Mouse (Mus musculus): ENCODE measurements at regions not wholly inside any gene's neighbourhood (a gene's known extent, or its start where the extent isn't known, plus 50 kb on each side); places are given as distances from the start of the nearest gene placed in this dataset.
A peak's percentile ranks its signal among the peaks of the same experiment; 100 is the strongest.
"Not testable (repeated sequence)": the region's sequence is repeated elsewhere in the genome, so short reads cannot be mapped to it uniquely, and the experiment has no call there.

DNA sequence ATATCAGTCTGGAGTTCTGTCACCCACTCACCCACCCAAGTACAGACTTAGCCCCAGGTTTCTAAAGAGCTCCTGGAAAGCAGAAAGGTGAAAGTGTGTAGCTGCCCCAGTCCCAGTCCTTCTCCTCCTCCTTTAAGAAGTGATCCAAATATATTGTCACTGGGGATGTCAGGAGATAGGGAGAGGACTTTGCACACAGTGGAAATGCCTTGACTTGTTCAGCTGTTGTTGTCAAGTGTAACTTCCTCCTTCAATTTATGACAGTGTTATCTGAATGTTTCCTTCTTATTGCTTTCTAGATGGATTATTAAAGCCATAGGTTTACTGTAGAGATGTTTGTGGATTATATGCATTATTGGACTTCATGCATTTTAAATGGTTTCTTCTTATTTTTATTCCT is 119.0 kb upstream of the Nt5e start:
- DNase-seq (ENCODE audit: low read depth in 1 of 2, low spot score in 2 of 2), result no peak

DNA sequence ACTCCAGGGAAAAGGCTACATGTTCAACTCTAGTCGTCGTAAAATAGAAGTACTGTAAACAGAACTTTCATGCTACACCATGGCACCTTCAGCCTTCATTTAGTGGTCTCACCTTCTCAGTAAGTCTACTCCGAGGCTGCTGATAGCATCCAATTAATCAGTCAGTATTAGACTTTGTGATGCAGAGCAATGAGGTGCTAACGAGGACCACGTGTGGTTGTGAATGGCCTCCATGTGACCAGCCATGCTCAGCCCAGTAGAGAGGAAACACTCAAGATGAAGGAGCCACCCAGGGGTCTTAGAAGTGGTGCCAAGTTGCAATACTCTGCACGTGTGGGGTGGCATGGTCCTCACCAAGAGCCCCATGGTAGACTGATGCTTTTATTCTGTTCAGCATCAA is 112.2 kb upstream of the Nt5e start:
- DNase-seq (ENCODE audit: low read depth in 1 of 2, low spot score in 2 of 2), result no peak

DNA sequence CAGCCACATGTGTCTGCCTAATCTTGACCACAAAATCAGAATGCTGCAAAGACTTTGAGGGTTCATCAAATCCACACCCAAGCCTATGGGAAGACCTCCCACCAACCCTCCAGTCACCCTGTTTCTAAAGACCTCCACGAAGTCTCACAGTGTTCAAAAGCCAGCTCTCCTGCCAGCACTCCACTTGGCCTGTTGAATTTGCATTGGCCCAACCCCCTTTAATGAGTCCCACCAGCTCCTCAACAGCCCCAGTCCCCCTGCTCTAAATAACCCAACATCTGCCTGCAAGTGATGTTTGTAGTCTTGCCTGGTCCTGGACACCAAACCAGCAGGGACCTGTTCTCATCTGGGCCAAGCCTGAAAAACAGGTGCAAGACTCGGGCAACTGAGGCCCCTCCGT is 106.6 kb upstream of the Nt5e start:
- DNase-seq (ENCODE audit: low read depth in 1 of 2, low spot score in 2 of 2), result no peak

DNA sequence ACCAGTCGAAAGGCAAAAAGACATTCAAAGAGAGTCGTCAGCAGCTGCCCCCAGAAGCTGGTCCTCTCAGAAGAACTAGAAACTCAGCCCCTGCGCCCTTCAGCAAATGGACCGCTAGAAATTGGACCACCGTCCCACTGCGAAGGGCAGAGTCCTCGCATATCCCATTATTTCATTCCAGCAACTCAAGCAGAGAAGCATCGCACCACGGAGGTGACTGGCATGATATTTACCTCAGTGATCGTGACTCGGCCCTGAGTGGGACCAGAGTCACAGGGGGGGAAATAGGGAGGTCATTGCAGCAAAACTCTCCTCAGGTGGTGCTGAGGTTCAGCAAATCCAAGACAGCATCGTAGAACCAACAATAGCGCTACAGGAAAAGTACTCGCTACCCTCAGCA is 105.7 kb upstream of the Nt5e start:
- no peak for DNase-seq (ENCODE audit: low read depth in 1 of 2, low spot score in 2 of 2)

DNA sequence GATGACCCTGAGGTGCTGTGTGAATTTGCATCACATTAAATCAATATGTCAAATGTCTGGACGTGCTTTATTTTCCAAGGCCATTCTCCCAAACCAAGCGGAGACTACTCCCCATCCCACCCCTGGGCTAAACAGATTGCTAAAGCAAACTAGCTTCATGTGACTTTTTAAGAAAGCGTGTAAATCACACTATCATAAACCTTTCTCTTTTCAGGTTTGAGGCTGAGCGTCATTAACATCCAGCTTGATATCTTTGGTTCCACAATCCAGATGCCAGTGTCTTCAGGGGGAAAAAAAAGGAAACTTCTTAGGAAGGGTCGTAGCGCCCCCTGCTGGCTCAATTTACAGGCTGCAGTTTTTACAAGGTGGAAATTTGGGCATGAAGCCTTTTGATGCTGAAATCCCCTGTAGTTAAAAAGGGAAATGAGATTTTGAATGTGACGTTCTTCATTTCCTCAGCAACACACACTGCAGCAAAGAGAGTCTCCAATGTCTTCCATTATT is 105.1 kb upstream of the Nt5e start:
- no peak for DNase-seq (ENCODE audit: low read depth in 1 of 2, low spot score in 2 of 2)

DNA sequence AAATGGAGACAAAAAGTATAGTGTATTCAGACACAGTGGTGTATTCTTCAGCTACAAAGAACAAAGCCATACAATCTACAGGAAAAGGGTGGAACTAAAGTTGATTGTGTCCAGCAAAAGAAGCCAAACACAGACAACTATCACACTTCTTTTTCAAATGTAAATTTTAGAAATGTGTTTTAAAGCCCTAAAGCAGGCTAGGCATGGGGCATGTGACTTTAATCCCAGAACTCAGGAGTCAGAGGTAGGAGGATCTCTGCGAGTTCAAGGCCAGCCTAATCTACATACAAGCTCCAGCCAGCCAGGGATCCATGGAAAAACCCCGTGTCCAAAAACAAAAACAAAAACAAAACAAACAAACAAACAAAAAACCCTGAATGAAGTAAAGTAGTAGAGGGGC is 89.9 kb upstream of the Nt5e start:
- DNase-seq (ENCODE audit: low read depth in 1 of 2, low spot score in 2 of 2), result no peak

DNA sequence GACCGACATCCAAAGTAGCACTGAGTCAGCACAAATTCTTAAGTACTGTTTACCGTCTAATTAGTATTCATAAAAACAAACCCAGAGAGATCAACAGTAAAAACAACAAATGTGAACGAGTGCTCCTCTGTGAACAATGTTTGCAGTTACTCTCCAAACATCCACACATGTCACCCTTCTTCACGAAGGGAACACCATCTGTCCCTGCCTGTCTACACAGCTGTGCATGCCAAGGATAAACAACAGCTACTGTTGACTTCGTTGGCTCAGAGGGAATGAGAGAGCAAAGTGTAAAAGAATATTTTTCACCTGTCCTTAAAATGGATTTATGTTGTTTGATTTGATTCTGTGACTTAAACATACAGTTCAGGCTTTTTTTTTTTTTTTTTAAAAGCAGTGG is 88.7 kb upstream of the Nt5e start:
- DNase-seq (ENCODE audit: low read depth in 1 of 2, low spot score in 2 of 2), result no peak

DNA sequence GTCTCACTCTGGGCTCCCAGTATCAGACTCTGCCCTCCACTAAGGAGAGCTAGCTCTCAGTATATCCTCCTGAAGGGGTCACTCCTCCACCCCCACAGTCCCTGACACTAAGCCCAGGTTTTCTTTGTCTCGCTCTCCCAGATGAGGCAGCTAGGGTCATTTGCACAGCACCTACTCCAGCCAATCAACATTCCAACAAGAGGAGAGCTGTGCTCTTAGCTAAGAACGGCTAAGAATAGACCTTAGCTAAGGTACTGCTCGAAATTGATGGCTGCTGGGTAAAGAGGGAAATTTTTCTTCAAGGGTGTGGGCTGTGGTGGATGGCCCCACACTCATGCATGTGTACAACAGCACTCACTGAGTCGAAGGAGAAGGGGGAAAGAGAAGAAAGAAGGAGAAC is 86.3 kb upstream of the Nt5e start:
- no peak for DNase-seq (ENCODE audit: low read depth in 1 of 2, low spot score in 2 of 2)

DNA sequence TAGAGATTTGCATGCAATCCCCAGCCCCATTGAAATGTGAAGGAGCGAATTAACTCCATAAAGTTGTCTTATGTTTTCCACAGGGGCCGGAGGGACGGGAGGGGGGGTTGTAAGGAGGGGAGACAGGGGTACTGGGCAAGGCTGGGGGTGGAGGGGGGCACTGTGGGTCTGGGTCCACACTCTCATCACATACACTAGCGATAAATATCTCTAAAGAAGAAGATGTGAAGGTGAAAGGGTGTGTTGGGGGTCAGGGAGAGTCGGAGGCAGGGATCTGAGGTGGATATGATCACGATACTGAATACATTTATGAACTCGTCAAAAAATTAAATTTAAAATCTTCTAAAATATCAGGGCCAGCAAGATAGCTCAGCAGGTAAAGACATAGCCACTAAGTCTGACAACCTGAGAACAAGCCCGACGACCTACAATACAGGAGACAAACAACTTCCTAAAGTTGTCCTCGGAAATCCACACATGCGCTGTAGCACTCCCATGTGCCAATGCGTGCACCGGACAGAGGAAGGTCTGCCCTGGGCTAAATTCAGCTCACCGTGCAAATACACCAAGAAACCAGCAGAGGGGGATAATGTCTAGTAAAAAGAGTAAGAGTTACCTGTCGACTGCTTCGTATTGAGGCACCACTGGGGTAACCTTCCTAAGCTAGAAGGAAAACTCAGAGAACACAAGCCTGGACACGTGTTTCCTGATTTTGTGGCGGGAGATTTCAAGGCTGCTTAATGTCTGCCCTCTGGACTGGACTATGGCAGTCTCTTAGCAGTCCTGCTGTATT is 85.6 kb upstream of the Nt5e start:
- peak; percentile 46 to 49 for DNase-seq (ENCODE audit: low read depth in 1 of 2, low spot score in 2 of 2)

DNA sequence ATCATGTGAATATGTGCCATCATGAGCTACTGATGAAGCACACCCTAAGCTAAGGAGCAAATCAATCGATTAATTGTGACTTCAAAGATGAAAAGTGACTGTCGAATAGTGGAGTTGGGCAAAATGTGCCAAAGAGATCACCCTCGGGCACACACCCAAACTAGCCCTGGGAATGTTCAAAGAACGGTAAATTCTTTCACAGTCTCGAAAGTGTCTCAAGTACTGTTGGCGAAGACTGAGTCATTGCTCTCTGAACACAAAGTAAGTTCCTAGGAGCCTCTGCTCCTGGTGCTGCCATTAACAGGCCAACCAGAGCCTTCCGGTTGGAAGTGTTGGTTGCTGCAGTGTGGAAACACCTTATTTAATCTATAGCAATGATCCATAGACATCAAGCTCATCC is 84.5 kb upstream of the Nt5e start:
- DNase-seq (ENCODE audit: low read depth in 1 of 2, low spot score in 2 of 2), result no peak

DNA sequence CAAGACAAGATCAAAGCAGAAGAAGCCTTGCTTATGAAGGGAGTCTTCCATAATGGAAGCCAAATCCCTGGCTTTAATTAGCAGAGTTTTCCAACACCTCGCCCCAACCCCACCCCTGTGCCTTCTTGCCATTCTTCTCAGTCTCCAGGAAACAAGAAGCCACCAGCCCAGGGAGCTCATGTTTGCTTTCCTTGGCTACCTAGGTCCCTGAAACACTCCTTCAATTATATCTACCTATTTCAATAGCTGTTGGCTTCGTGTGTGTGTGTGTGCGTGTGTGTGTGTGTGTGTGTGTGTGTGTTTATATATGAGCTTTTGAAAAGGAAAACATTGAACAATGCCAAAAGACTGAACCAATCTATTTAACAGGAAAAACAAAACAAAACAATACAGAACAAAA is 82.5 kb upstream of the Nt5e start:
- no peak for DNase-seq (ENCODE audit: low read depth in 1 of 2, low spot score in 2 of 2)

DNA sequence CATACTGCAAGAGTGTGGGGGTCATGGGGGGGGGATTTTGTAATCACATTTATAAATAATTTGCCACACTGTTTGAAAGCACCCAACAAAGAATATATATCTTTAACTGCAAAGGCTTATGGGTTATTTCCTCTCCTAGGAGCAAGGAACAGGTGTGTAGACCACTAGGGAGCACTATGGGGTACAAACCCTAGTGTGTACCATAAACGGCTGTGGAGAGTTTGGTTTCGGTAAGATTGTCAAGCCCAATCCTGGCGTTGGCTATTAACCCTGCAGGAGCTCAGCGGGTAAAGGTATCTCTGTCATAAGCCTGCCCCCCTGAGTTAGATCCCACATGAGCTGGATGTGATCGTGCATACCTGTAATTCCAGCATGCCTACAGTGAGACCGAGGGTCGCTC is 71.0 kb upstream of the Nt5e start:
- DNase-seq (ENCODE audit: low read depth in 1 of 2, low spot score in 2 of 2), result no peak

DNA sequence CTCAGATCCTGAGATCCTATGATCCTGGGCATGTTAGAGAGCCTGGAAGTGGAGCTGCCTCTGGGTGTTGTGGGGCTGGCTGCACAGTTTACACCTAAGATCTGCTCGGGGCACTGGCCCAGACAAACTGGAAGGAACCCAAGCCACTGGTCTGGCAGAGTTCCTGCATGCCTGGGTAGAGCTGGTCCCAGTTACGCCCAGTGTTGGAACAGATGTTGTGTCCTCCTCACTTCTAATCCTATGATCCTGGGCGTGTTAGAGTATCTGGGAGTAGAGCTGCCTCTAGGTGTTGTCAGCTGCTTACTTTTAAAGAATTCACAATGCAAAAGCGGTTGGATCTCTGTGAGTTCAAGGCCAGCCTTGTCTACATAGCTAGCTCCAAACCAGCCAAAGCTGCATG is 67.4 kb upstream of the Nt5e start:
- no peak for DNase-seq (ENCODE audit: low read depth in 1 of 2, low spot score in 2 of 2)

DNA sequence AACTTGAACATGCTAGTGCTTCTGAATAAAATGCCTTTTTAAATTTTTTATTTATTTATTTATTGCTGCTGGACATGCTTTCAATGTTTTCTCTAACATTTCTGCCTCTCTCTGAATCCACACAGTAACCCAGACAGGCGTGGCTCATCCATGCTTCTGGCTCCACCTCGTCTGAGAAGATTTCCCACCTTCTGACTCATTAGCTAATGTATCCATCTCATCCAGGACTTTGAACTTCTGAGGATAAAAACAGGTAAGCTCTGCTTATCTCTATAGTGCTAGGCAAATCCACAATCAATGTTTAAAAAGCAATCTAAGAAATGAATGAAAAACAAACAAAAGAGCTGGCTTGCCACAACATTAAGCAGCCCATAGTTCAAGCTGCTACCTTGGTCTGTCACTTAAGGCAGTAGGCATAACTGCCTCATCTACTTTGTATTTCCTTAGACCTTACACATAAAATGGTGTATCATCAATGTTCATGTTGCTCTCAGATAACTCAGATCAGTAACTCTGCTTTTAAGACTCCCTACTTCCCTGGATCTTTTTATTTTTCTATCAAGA is 66.8 kb upstream of the Nt5e start:
- DNase-seq (ENCODE audit: low read depth in 1 of 2, low spot score in 2 of 2), result no peak

DNA sequence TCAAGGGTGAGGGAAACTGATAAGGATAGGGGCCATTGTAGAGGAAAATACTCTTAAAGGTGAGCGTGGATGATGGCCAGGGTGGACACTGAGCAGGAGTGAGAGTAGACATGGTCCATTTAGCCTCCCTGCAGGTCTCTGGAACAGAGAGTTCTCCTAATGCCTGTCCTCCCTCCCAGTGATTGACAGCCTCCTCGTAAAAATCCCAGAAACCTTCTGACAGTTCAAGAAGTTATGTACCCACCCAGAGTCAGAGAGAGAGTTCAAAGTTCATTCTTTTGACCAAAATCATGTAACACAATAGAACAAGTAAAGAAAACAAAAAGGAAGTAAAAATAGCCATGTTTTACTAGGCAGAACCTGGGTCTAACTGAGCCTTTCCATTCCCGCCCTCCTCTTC is 64.5 kb upstream of the Nt5e start:
- DNase-seq (ENCODE audit: low read depth in 1 of 2, low spot score in 2 of 2), result no peak

DNA sequence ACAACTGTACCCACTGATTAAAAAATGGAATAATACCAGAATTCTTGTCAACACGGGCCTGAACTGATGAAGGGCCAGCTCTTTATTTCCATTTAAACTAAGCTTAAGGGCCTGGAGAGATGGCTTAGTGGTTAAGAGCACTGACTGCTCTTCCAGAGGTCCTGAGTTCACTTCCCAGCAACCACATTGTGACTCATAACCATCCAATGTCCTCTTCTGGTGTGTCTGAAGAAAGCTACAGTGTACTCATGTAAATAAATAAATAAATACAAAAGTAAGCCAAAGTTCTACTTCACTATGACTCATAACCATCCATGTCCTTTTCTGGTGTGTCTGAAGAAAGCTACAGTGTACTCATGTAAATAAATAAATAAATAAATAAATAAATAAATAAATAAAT is 60.7 kb upstream of the Nt5e start:
- not testable (repeated sequence) for DNase-seq (ENCODE audit: low read depth in 1 of 2, low spot score in 2 of 2)

DNA sequence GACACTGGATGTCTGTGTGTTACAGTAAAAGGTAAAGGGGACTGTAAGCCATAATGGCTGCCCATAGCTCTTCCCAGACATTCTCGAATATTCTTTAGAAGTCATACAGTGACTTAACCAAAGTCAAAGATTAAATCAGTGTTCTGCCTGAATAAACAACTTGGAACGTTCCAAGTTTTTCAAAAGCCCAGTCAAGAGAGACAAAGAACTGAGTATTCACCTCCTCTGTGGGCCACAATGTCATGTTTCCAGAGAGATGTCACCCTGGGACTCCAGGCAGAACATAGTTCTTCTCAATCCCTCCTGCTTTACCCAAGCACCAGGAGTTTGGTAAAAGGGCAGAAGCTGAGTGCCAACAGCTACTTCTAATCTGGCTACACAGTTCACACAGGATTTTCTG is 58.2 kb upstream of the Nt5e start:
- no peak for DNase-seq (ENCODE audit: low read depth in 1 of 2, low spot score in 2 of 2)

DNA sequence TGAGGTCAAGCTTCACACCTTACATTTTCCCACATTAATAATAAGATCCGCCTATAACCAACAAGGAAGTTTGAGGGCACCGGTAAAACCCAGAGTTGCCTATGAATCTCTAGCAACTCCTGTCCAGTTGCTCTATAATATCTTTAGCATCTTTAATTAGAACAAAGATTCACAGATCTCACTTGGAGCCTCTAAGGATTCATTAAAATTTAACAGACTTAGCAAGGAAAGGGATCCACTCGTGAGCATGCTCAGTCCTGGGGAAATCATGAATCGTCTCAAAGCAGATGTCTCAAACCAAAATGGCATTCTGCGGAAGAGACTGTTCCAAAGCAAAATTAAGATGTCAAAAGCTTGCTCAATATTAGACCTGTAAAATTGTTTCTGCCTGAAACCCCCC is 57.8 kb upstream of the Nt5e start:
- DNase-seq (ENCODE audit: low read depth in 1 of 2, low spot score in 2 of 2), result no peak

DNA sequence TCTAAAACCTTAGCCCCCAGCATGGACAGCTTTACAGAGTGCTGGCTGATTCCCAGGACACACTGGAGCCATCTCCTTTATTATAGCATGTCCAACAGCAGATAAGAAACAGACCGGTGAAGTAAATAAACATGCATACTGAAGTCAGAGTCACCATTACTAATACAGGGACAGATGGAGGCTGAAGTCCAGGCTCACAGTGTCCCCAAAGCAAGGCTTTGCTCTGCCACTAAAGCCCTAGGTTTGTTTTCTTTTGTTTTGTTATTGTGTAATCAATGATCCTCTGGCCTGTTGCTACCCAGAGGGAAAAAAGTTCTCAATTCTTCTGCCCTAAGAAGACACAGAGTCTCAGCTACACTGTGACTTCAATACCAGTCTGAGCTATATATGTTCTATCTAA is 56.2 kb upstream of the Nt5e start:
- DNase-seq (ENCODE audit: low read depth in 1 of 2, low spot score in 2 of 2), result no peak

DNA sequence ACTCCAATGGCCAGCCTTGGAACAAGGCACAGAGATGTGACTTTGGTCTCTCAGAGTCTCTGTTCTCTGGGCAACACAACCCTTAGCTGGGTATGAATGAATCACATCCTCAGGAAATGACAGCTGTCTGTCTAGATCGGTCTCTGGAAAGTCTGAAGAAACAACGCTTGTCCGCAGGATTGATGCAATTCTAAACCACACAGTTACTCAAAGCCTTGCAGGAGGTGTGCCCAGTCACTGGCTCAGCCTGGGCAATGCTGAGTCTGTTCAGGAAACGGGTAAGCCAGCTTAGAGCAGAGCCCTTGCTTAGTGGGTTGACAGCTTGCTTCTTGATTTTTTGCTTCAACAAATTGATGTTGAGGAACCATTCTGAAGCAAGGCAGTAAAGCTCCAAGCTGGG is 53.7 kb upstream of the Nt5e start:
- peak; percentile 38 to 70 for DNase-seq (ENCODE audit: low read depth in 1 of 2, low spot score in 2 of 2)

DNA sequence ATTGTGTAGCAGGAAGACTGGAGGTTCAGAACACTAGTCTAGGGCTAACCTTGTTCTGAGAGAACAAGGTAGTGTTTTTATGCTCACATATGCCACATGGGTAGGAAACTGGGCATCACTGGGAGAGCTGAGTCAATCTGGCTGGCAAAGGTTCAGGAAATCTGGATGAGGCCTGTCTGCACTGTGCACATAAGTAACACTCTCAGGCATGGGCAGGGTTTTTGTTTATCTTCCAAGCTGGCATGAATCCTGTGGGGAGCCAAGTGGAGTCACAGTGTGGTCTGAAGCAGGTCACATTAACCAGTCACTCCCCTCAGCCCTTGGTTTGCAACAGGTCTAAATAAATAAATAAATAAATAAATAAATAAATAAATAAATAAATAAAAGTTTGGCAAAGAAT is 53.0 kb upstream of the Nt5e start:
- no peak for DNase-seq (ENCODE audit: low read depth in 1 of 2, low spot score in 2 of 2)

DNA sequence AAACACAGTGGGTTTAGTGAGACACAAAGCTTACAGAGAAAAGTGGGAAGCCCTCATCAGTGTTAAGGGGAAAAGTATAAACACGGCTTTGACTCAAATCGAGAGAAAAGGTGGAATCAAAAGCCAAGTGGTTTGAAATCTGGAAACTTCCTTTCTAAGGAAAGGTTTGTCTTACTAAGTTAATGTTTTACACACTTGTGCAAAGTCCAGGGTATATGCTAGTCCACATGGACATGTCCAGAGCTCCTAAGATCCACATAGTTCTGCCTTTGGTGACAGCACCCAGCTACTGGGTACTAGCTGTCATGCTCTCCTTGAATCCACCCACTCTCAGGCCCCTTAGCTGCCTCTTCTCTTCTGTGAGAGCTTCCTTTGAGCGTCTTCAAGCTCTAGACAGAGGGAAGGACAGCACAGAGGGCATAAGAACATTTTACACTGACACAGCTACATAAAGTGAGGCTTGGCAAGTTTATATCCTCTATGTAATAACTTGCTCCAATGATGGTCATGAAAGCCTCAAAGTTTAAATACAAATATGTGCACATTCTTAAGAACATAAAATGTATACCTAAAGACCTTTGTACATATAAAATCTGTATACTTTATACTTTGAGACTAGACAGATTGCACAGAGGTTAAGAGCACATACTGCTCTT is 52.2 kb upstream of the Nt5e start:
- DNase-seq (ENCODE audit: low read depth in 1 of 2, low spot score in 2 of 2), result no peak
